Mouse (Mus musculus): Measurements from ENCODE around the gene Nuak1. TPM values are rescaled to one million over a fixed set of nuclear protein-coding genes. Genes with fewer than 3 reads are reported as not detected.

The Nuak1 gene
- total and polyA plus RNA-seq, 3 experiments: 1.1 to 2.2 TPM; not detected in 1

GRCm38 (mm10) chr10:84360953-84361352 is 79.4 kb downstream of the Nuak1 start:
- TF ChIP-seq TCF12 (IDR thresholded peaks at IDR 0.05; ENCODE audit: low read depth, low read length): no peak
- TF ChIP-seq NELFE (IDR thresholded peaks at IDR 0.05; ENCODE audit: low read depth, low read length): no peak
- TF ChIP-seq ZC3H11A (IDR thresholded peaks at IDR 0.05; ENCODE audit: low read depth, low read length): no peak
- TF ChIP-seq CHD1 (IDR thresholded peaks at IDR 0.05; ENCODE audit: low read depth, low read length): no peak
- no peak for TF ChIP-seq MAFK (IDR thresholded peaks at IDR 0.05; ENCODE audit: borderline replicate concordance, low read depth, low read length)
- TF ChIP-seq MXI1 (IDR thresholded peaks at IDR 0.05; ENCODE audit: low read depth, low read length): no peak
- no peak for TF ChIP-seq MYC (IDR thresholded peaks at IDR 0.05; ENCODE audit: low read depth, low read length)
- no peak for TF ChIP-seq SMC3 (IDR thresholded peaks at IDR 0.05; ENCODE audit: low read depth, low read length)
- no peak for TF ChIP-seq RAD21 (IDR thresholded peaks at IDR 0.05; ENCODE audit: low read depth, low read length)
- TF ChIP-seq EP300 (IDR thresholded peaks at IDR 0.05; ENCODE audit: low read depth in 1 of 2, low read length in 2 of 2): no peak
- TF ChIP-seq HCFC1 (IDR thresholded peaks at IDR 0.05; ENCODE audit: low read depth, low read length): no peak
- no peak for TF ChIP-seq MAX (IDR thresholded peaks at IDR 0.05; ENCODE audit: low read length)
- TF ChIP-seq ETS1 (IDR thresholded peaks at IDR 0.05; ENCODE audit: low read depth, low read length): no peak
- no peak for TF ChIP-seq KAT2A (conservative IDR thresholded peaks at IDR 0.05; ENCODE audit: low read depth, low read length)
- no peak for TF ChIP-seq POLR2AphosphoS5 (IDR thresholded peaks at IDR 0.05; ENCODE audit: borderline replicate concordance, low read depth, low read length)
- TF ChIP-seq JUND (IDR thresholded peaks at IDR 0.05; ENCODE audit: low read depth, low read length): no peak
- no peak for TF ChIP-seq TAL1 (IDR thresholded peaks at IDR 0.05; ENCODE audit: low read length)
- no peak for TF ChIP-seq MAZ (IDR thresholded peaks at IDR 0.05; ENCODE audit: low read depth, low read length)
- TF ChIP-seq POLR2AphosphoS2 (IDR thresholded peaks at IDR 0.05; ENCODE audit: low read length): no peak
- TF ChIP-seq MYB (IDR thresholded peaks at IDR 0.05; ENCODE audit: low read depth, low read length): no peak
- H3K9me3 ChIP-seq (replicated peaks; ENCODE audit: insufficient read depth, low read length): no peaks in the 10 kb centered on the region
- H3K4me3 ChIP-seq (ENCODE audit: control insufficient read depth in 1 of 2, insufficient read depth in 1 of 2, low read depth in 2 of 2, low read length in 2 of 2): no peak overlapping the region

GRCm38 (mm10) chr10:84360391-84360790 is 80.0 kb downstream of the Nuak1 start:
- Histone ChIP-seq H3K27me3 (ENCODE audit: control insufficient read depth in 1 of 2, insufficient read depth in 2 of 2, low read length in 2 of 2) (no peaks in the 10 kb centered on the region; a peak in 1 of 4 replicates), H3K27ac (ENCODE audit: control insufficient read depth, low read depth, low read length) (no peak overlapping the region), H3K4me1 (ENCODE audit: control insufficient read depth in 1 of 2, insufficient read depth in 2 of 2, low read length in 2 of 2) (no peaks in the 10 kb centered on the region), H3K9me3 (replicated peaks; ENCODE audit: insufficient read depth, low read length) (no peaks in the 10 kb centered on the region), H3K36me3 (ENCODE audit: control insufficient read depth in 1 of 2, insufficient read depth in 2 of 2, low read length in 2 of 2) (no peaks in the 10 kb centered on the region), H3K79me2 (ENCODE audit: control insufficient read depth, insufficient read depth, low read length, poor library complexity) (no peaks in the 10 kb centered on the region), H3K4me3 (ENCODE audit: control insufficient read depth in 1 of 2, insufficient read depth in 1 of 2, low read depth in 2 of 2, low read length in 2 of 2) (no peak overlapping the region), H3K9ac (ENCODE audit: control insufficient read depth, low read depth, low read length, poor library complexity, severe bottlenecking) (no peak overlapping the region)
- TF ChIP-seq CTCF (IDR thresholded peaks at IDR 0.05 in 2 of 3, conservative IDR thresholded peaks at IDR 0.05 in 1 of 3; ENCODE audit: control insufficient read depth in 1 of 3, insufficient read depth in 1 of 3, low read depth in 2 of 3, low read length in 3 of 3, poor library complexity in 1 of 3, severe bottlenecking in 1 of 3) (no peak), POLR2A (IDR thresholded peaks at IDR 0.05; ENCODE audit: control insufficient read depth in 1 of 2, insufficient read depth in 1 of 2, low read depth in 1 of 2, low read length in 2 of 2, poor library complexity in 1 of 2) (no peak), CHD2 (IDR thresholded peaks at IDR 0.05; ENCODE audit: low read length) (no peak), SIN3A (IDR thresholded peaks at IDR 0.05; ENCODE audit: low read length) (no peak), GATA1 (IDR thresholded peaks at IDR 0.05; ENCODE audit: low read depth, low read length) (no peak), JUND (IDR thresholded peaks at IDR 0.05; ENCODE audit: low read depth, low read length) (no peak), EP300 (IDR thresholded peaks at IDR 0.05; ENCODE audit: low read depth in 1 of 2, low read length in 2 of 2) (no peak)
- DNase-seq (ENCODE audit: low read depth, low spot score): no peak

More at GRCm38 (mm10) chr10:84360953-84361352, 79.4 kb downstream of the Nuak1 start:
- no peaks in the 10 kb centered on the region; a peak in 1 of 4 replicates for H3K27me3 ChIP-seq (ENCODE audit: control insufficient read depth in 1 of 2, insufficient read depth in 2 of 2, low read length in 2 of 2)
- no peaks in the 10 kb centered on the region for H3K4me1 ChIP-seq (ENCODE audit: control insufficient read depth in 1 of 2, insufficient read depth in 2 of 2, low read length in 2 of 2)
- no peak for DNase-seq (ENCODE audit: low read depth, low spot score)
- H3K79me2 ChIP-seq (ENCODE audit: control insufficient read depth, insufficient read depth, low read length, poor library complexity): no peaks in the 10 kb centered on the region
- H3K36me3 ChIP-seq (ENCODE audit: control insufficient read depth in 1 of 2, insufficient read depth in 2 of 2, low read length in 2 of 2): no peaks in the 10 kb centered on the region
- H3K9ac ChIP-seq (ENCODE audit: control insufficient read depth, low read depth, low read length, poor library complexity, severe bottlenecking): no peak overlapping the region
- H3K27ac ChIP-seq (ENCODE audit: control insufficient read depth, low read depth, low read length): no peak overlapping the region
